Mouse (Mus musculus) embryonic fibroblast, embryonic 13.5 days (primary cell): ENCODE measurements around the gene Syne2.

ENCODE experiments used
- CTCF ChIP-seq: IDR thresholded peaks from 2 replicates; pipeline ENCODE4 v1.5.1; 2011; ENCODE audit warnings: mild to moderate bottlenecking, control low read depth, low read length, moderate library complexity, borderline replicate concordance; ENCODE audit not compliant: insufficient read depth
- POLR2A ChIP-seq: IDR thresholded peaks from 2 replicates; pipeline ENCODE4 v1.6.1; 2011; ENCODE audit warnings: low read depth, mild to moderate bottlenecking, control low read depth, low read length, moderate library complexity

DNA sequence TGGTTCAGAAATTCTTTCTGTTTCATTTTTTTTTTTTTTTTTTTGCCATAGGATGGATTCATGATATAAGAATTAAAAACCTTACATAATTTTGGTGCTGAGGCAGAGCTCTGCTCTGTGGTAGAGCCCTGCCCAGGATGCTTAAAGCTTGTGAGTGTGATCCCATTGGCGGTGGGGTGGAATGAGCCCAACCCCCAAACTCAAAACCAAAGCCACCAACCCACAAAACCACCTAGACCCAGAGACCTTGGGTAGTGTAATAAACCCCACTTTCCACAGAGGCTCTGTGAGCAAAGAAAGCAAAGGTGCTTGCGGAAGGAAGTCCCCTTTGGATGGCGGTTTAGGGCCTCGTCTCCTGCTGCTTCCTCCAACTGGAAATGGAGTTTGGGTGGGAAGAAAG is 19.5 kb downstream of the Syne2 start:
- TF ChIP-seq CTCF (no peak), POLR2A (no peak)
